Mouse (Mus musculus) heart, postnatal 0 days (tissue): ENCODE results near the gene Rnf167. TPM values are rescaled to one million over a fixed set of nuclear protein-coding genes. Genes with fewer than 3 reads are reported as not detected.

Experiments used
- ATAC-seq: fragments of 200-750 bp; cut with Nextera tagmentation; 2 replicates; pipeline ENCODE4 v1.8.0; 2017; ENCODE audit warnings: low read depth, moderate number of reproducible peaks, moderate library complexity; ENCODE audit not compliant: insufficient read depth
- DNase-seq: peaks from one replicate; pipeline ENCODE4 v3.0.0-alpha.2; 2016; ENCODE audit warnings: low spot score
- H3K27ac ChIP-seq: fragments of 300-500 bp; sonication (generic); 2 replicates; pipeline ENCODE4 v1.5.1; 2014; ENCODE audit warnings: low read depth, mild to moderate bottlenecking
- H3K27me3 ChIP-seq: fragments of 300-500 bp; sonication (generic); 2 replicates; pipeline ENCODE4 v1.6.1; 2014; ENCODE audit warnings: low read length, mixed read lengths; ENCODE audit not compliant: control insufficient read depth, insufficient read depth
- H3K36me3 ChIP-seq: fragments of 300-500 bp; sonication (generic); replicated peaks from 2 replicates; pipeline ENCODE4 v1.6.1; 2014; ENCODE audit warnings: low read length, mixed read lengths; ENCODE audit not compliant: control insufficient read depth, insufficient read depth
- H3K4me1 ChIP-seq: fragments of 300-500 bp; sonication (generic); 2 replicates; pipeline ENCODE4 v1.6.1; 2014; ENCODE audit warnings: antibody characterized with exemption; ENCODE audit not compliant: control insufficient read depth, insufficient read depth
- H3K4me2 ChIP-seq: fragments of 300-500 bp; sonication (generic); 2 replicates; pipeline ENCODE4 v1.6.1; 2014; ENCODE audit warnings: low read depth, mild to moderate bottlenecking, low read length, moderate library complexity
- H3K4me3 ChIP-seq: fragments of 300-500 bp; sonication (generic); 2 replicates; pipeline ENCODE4 v1.5.1; 2014; ENCODE audit warnings: low read depth, low read length
- H3K9ac ChIP-seq: fragments of 300-500 bp; sonication (generic); replicated peaks from 2 replicates; pipeline ENCODE4 v1.6.1; 2014; ENCODE audit warnings: low read depth, low read length, mixed read lengths
- H3K9me3 ChIP-seq: fragments of 300-500 bp; sonication (generic); replicated peaks from 2 replicates; pipeline ENCODE4 v1.6.1; 2016; ENCODE audit warnings: low read length; ENCODE audit not compliant: control insufficient read depth
- CTCF ChIP-seq: IDR thresholded peaks from 2 replicates; pipeline ENCODE4 v1.5.1; 2016; ENCODE audit warnings: antibody characterized with exemption, control low read depth, low read depth
- EP300 ChIP-seq: IDR thresholded peaks from 2 replicates; pipeline ENCODE4 v1.6.1; 2016; ENCODE audit warnings: antibody characterized with exemption, low read depth
- WGBS: fragments of 180-500 bp; shearing (Covaris S2); extraction: QIAGEN DNeasy Blood & Tissue Kit; methylation state at CpG from one replicate; pipeline ENCODE4 v1.1.7; 2014; 5-methylcytosine and 5-hydroxymethylcytosine counted together
- polyA plus RNA-seq: library from polyadenylated mRNA; unstranded; fragments of >200 nt; fragmentation: Nextera tagmentation; extraction: Ambion mirVana; gene quantifications from 2 replicates; pipeline ENCODE4 v1.2.1, GENCODE M21; 2015
- total RNA-seq: library from RNA; depleted of rRNA; stranded (reverse); fragments of >200 nt; gene quantifications from 2 replicates; pipeline ENCODE4 v1.2.3, GENCODE M21; 2014; ENCODE audit warnings: low replicate concordance

Rnf167 gene
- total and polyA plus RNA-seq, 2 experiments from 2014 or later = 62.5 to 66.3 TPM

DNA sequence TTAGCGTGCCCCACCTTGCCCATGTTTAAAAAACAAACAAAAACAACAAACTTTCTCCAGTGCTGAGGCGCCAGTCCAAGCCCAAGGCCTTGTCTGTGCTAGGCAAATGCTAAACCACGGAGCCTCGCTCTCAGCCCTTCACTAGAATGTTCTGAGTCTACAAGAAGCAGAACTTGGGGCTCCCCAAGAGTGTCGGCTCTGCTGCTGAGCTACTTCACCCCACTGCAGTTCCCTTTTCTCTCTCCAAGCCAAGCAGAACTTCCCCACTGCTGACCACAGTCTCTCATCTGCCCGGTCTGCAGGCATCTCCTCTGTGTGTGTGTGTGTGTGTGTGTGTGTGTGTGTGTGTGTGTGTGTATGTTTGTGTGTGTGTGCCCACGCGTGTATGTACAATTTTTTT, 32.9 kb downstream of the Rnf167 start:
- Histone ChIP-seq H3K4me2 (no peak overlapping the region), H3K4me3 (no peak overlapping the region), H3K9ac (no peak overlapping the region), H3K4me1 (peaks cover 8% of the 10 kb centered on the region), H3K36me3 (peaks cover 82% of the 10 kb centered on the region), H3K27ac (no peak overlapping the region), H3K9me3 (no peaks in the 10 kb centered on the region), H3K27me3 (no peaks in the 10 kb centered on the region)
- ATAC-seq (no peak), DNase-seq (no peak)
- 84% methylated on average over 8 of the region's 8 CpGs for WGBS
- TF ChIP-seq CTCF (no peak), EP300 (no peak)

DNA sequence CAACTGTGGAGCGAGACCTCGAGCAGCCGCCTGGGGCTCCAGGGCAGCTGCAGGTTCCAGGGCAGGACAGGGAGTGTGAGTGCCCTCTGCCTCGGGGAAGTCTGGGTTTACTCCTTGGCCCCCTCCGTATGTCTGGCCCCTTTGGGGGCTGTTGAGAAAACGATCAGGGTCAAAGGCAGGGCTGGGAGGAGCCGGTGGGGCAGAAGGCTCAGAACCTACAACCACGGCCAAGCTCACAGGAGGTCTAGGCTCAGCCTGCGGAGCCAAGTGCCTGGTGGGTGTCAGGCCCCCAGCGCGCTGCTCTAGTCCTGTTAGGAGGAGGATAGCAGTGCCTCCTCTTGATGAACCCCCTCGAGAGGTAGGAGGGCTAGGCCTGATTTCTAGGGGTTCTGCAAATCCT, 34.1 kb downstream of the Rnf167 start:
- no peak for ATAC-seq
- no peak overlapping the region for H3K9ac ChIP-seq
- no peak for DNase-seq
- no peak overlapping the region for H3K4me2 ChIP-seq
- H3K27ac ChIP-seq = no peak overlapping the region
- TF ChIP-seq CTCF = no peak
- no peaks in the 10 kb centered on the region for H3K27me3 ChIP-seq
- 71% methylated on average over 12 of the region's 12 CpGs for WGBS
- H3K4me3 ChIP-seq = no peak overlapping the region
- no peaks in the 10 kb centered on the region for H3K9me3 ChIP-seq
- peaks cover 5% of the 10 kb centered on the region for H3K4me1 ChIP-seq
- peaks cover 80% of the 10 kb centered on the region for H3K36me3 ChIP-seq

DNA sequence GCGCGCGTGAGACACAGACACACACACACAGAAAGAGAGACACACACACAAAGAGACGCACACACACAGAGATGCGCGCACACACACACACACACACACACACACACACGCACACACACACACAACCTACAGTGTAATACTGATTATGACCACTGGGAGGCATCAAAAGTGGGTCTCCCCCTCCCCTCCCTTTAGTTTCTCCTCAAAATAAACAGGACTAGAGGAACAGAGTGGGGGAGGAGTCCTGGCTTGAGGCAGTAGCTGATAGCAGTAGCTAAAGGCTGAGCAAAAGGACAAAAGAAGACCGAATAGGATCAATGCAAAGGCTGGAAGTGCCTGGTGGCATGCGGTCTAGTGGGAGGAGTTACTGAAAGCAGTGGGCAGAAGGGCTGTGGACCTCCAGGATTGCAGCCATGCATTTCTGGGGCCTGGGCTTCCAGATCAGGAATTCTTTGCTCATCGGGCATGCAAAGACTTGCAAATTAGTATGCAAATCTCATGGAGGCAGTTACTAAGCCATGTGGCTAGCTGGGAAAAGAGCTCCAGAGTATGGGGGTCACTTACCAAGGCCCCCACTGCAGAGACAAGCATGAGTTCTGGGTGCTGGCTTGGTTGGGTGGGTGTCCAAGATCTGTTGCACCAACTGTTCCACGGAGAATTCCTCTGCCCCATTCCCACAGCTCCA, 35.0 kb downstream of the Rnf167 start:
- Histone ChIP-seq H3K36me3 (peaks cover 71% of the 10 kb centered on the region), H3K9me3 (no peaks in the 10 kb centered on the region), H3K27ac (0 out of 2 replicates have a peak overlapping the region, but pooled peaks have one; percentile 9), H3K4me2 (no peak overlapping the region), H3K9ac (no peak overlapping the region), H3K4me1 (peaks cover 7% of the 10 kb centered on the region), H3K27me3 (no peaks in the 10 kb centered on the region), H3K4me3 (no peak overlapping the region)
- no peak for TF ChIP-seq EP300
- TF ChIP-seq CTCF = peak; percentile 75
- DNase-seq (peak; percentile 77), ATAC-seq (peak; percentile 75)
- WGBS = 38% methylated on average over 11 of the region's 11 CpGs

GRCm38 (mm10) chr11:70683640-70684039, 36.6 kb downstream of the Rnf167 start:
- TF ChIP-seq CTCF (no peak), EP300 (no peak)
- H3K36me3 ChIP-seq = peaks cover 64% of the 10 kb centered on the region

DNA sequence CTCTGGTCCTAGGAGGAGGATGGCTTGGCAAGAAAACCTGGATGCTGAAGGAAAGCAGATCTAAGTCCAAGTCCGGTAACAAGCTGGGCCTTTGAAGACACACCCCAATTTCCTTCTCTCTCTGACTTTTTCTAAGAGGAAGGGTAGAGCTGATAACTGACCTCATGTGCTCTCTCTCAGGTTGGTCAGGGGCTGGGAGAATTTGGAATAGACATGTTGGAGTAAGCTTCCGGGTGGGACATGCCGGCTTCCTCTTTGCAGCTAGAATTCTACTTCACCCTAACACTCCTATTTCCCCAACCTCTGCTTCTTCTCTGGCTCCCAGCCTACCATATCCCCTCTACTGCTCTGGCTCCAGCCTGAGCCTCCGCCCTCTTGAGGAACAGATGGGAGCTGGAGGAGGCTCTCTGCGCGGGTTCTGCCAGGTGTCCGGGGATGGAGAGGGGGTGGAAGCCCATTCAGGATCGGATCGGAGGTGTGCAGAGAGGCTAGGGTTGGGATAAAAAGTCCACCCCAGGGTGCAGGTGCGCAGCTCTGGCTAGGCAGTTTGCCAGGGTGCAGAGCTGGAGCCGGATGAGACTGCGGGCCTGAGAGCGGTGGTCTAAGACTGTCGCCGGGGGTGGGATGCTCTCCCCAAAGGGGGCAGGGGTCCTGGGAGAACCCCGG, 40.0 kb downstream of the Rnf167 start:
- peak overlapping the region; percentile 82 for H3K27ac ChIP-seq
- peak overlapping the region; percentile 69 for H3K4me3 ChIP-seq
- DNase-seq = no peak
- peaks cover 39% of the 10 kb centered on the region for H3K36me3 ChIP-seq
- no peak for TF ChIP-seq CTCF
- no peak for TF ChIP-seq EP300
- peak overlapping the region; percentile 71 for H3K4me2 ChIP-seq
- peaks cover 24% of the 10 kb centered on the region for H3K4me1 ChIP-seq
- no peaks in the 10 kb centered on the region for H3K27me3 ChIP-seq
- H3K9ac ChIP-seq = peak overlapping the region; percentile 62
- peak; percentile 43 for ATAC-seq
- H3K9me3 ChIP-seq = no peaks in the 10 kb centered on the region
- 3% methylated on average over 16 of the region's 16 CpGs for WGBS

More at GRCm38 (mm10) chr11:70683640-70684039, 36.6 kb downstream of the Rnf167 start:
- peaks cover 15% of the 10 kb centered on the region for H3K4me1 ChIP-seq
- H3K9me3 ChIP-seq = no peaks in the 10 kb centered on the region
- no peak overlapping the region for H3K9ac ChIP-seq
- WGBS = 83% methylated on average over 5 of the region's 5 CpGs
- H3K4me3 ChIP-seq = no peak overlapping the region
- no peak for DNase-seq
- no peaks in the 10 kb centered on the region for H3K27me3 ChIP-seq
- ATAC-seq = no peak
- no peak overlapping the region for H3K4me2 ChIP-seq
- no peak overlapping the region for H3K27ac ChIP-seq
